Mouse (Mus musculus) cerebellum, adult 2 months (tissue): ENCODE data around the gene Il31. TPM values are rescaled to one million over a fixed set of nuclear protein-coding genes. Genes with fewer than 3 reads are reported as not detected.
A peak's percentile ranks its signal among the peaks of the same experiment; 100 is the strongest.

Experiments
- DNase-seq, 2 experiments: peaks; one replicate each; pipeline ENCODE4 v3.0.0; 2021
- H3K27ac ChIP-seq: fragments of 200-500 bp; 2 replicates; pipeline ENCODE4 v1.5.1; 2012; ENCODE audit warnings: low read length, control low read depth, inconsistent platforms; ENCODE audit not compliant: insufficient read depth
- H3K27me3 ChIP-seq: fragments of 200-500 bp; 2 replicates; pipeline ENCODE4 v1.6.1; 2012; ENCODE audit warnings: inconsistent platforms, mild to moderate bottlenecking, low read length, moderate library complexity; ENCODE audit not compliant: control insufficient read depth, insufficient read depth
- H3K4me1 ChIP-seq: fragments of 200-500 bp; 2 replicates; pipeline ENCODE4 v1.6.1; 2011; ENCODE audit warnings: low read length; ENCODE audit not compliant: control insufficient read depth, insufficient read depth
- H3K4me3 ChIP-seq: fragments of 200-500 bp; replicated peaks from 2 replicates; pipeline ENCODE3; 2011; ENCODE audit warnings: mild to moderate bottlenecking, low read depth, low read length, control low read depth; ENCODE audit not compliant: insufficient read depth
- CTCF ChIP-seq: fragments of 200-500 bp; IDR thresholded peaks from 2 replicates; pipeline ENCODE4 v1.5.1; 2011; ENCODE audit warnings: low read depth, mild to moderate bottlenecking, control low read depth, low read length, moderate library complexity, borderline replicate concordance; ENCODE audit not compliant: insufficient read depth
- POLR2A ChIP-seq: fragments of 200-500 bp; IDR thresholded peaks from 2 replicates; pipeline ENCODE4 v1.6.1; 2011; ENCODE audit warnings: low read length, control low read depth, borderline replicate concordance; ENCODE audit not compliant: insufficient read depth
- WGBS: fragments of 180-500 bp; shearing (Covaris S2); methylation state at CpG from one replicate; pipeline ENCODE4 v1.1.7; 2018; 5-methylcytosine and 5-hydroxymethylcytosine counted together
- polyA plus RNA-seq: library from polyadenylated mRNA; depleted of rRNA; stranded (reverse); fragments of >200 nt; gene quantifications from 2 replicates; pipeline ENCODE4 v1.2.3, GENCODE M21; 2012; rRNA removed

Gene Il31
- polyA plus RNA-seq, 1 experiment = not detected

DNA sequence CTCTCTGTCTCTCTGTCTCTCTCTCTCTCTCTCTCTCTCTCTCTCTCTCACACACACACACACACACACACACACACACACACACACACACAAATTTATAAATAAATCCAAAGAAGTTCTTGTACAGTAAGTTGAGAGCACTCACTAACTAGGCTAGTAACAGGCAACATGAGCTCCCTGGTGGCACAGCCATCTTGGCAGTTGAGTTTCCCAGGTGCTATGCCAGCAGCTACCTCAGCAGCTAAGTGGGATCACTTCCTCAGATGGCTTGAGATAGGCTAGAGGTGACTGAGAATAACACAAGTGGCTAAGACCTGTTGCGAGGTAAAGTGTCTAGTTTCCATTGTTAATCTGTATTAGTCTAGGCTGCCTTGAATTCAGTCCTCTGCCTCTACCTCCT is 50.0 kb downstream of the Il31 start:
- 69% methylated on average over 1 of the region's 1 CpGs for WGBS
- no peak for TF ChIP-seq CTCF
- TF ChIP-seq POLR2A = no peak
- Histone ChIP-seq H3K4me1 (peaks cover 7% of the 10 kb centered on the region), H3K27me3 (no peaks in the 10 kb centered on the region), H3K27ac (no peak overlapping the region), H3K4me3 (no peak overlapping the region)
- DNase-seq = no peak

- whole genome bisulfite sequencing = 90% methylated on average over 3 of the region's 3 CpGs
These were observed 50.9 kb downstream of the Il31 start for GRCm38 (mm10) chr5:123438381-123438780.

GRCm38 (mm10) chr5:123436780-123437175 is 52.5 kb downstream of the Il31 start:
- H3K4me1 ChIP-seq = peaks cover 12% of the 10 kb centered on the region
- no peaks in the 10 kb centered on the region for H3K27me3 ChIP-seq
- H3K27ac ChIP-seq = no peak overlapping the region
- no peak for TF ChIP-seq POLR2A
- TF ChIP-seq CTCF = peak; percentile 33; the same call in 1 of the 2 replicates
- 12% methylated on average over 4 of the region's 4 CpGs for WGBS
- no peak overlapping the region for H3K4me3 ChIP-seq
- DNase-seq = peak; percentile 57 to 59

More at GRCm38 (mm10) chr5:123438381-123438780, 50.9 kb downstream of the Il31 start:
- H3K4me3 ChIP-seq = no peak overlapping the region
- H3K27ac ChIP-seq = no peak overlapping the region
- H3K27me3 ChIP-seq = no peaks in the 10 kb centered on the region
- no peak for TF ChIP-seq CTCF
- DNase-seq = no peak
- H3K4me1 ChIP-seq = peaks cover 7% of the 10 kb centered on the region

- 35% methylated on average over 8 of the region's 8 CpGs for WGBS
These were observed 53.1 kb downstream of the Il31 start for GRCm38 (mm10) chr5:123436071-123436779.

DNA sequence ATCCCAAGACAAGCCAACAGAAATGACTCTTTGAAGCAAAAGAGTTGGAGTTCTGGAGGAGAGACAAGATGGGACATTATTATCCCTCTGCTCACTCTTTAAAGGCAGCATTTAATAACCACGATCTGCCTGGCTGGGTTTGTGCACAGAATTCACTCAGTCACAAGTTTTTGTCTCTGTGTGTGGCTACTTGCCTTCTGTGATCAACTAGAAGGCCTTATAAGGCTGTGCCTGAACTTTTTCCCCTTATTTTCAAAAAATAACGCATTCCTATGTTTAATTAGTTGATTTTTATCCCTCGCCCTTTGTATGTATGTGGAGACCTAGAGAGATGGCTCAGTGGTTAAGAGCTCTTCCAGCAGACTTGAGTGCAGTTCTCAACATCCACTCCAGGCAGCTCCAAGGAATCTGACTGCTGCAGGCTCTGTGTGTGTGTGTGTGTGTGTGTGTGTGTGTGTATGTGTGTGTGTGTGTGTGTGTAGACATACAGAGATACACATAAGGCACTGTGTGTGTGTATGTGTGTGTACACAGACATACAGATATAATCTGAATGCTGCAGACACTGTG is 56.9 kb downstream of the Il31 start:
- DNase-seq = no peak
- Histone ChIP-seq H3K27ac (no peak overlapping the region), H3K4me3 (no peak overlapping the region), H3K27me3 (no peaks in the 10 kb centered on the region), H3K4me1 (peaks cover 16% of the 10 kb centered on the region)
- TF ChIP-seq CTCF = no peak
- no peak for TF ChIP-seq POLR2A
- 23% methylated on average over 3 of the region's 3 CpGs for WGBS

More at GRCm38 (mm10) chr5:123436071-123436779, 53.1 kb downstream of the Il31 start:
- Histone ChIP-seq H3K4me1 (peaks cover 18% of the 10 kb centered on the region), H3K4me3 (no peak overlapping the region), H3K27ac (no peak overlapping the region), H3K27me3 (no peaks in the 10 kb centered on the region)
- no peak for DNase-seq
- TF ChIP-seq POLR2A (no peak), CTCF (peak; percentile 28; the same call in 1 of the 2 replicates)

- DNase-seq = peak; percentile 64 to 74
- H3K27me3 ChIP-seq = no peaks in the 10 kb centered on the region
- no peak for TF ChIP-seq CTCF
- H3K4me1 ChIP-seq = peaks cover 16% of the 10 kb centered on the region
- WGBS = 26% methylated on average over 13 of the region's 13 CpGs
- no peak overlapping the region for H3K4me3 ChIP-seq
- no peak overlapping the region for H3K27ac ChIP-seq
These were observed 57.6 kb downstream of the Il31 start for GRCm38 (mm10) chr5:123431524-123432304.

Other genes starting within 250 kb of the Il31 start
- 1.3 and 1.6 TPM in 2 replicates for gene Wdr66, start 237.4 kb downstream of the Il31 start, polyA plus RNA-seq
- 28.9 and 29.4 TPM in 2 replicates for gene Bcl7a, start 145.7 kb downstream of the Il31 start, polyA plus RNA-seq
- gene Mlxip, start 94.7 kb downstream of the Il31 start, polyA plus RNA-seq = 21.7 and 24.2 TPM in 2 replicates
- 0.07 and 0.40 TPM in 2 replicates for gene Lrrc43, start 184 bp downstream of the Il31 start, polyA plus RNA-seq
- gene B3gnt4, start 21.0 kb upstream of the Il31 start, polyA plus RNA-seq = 0.90 and 1.0 TPM in 2 replicates
- 76.3 and 77.9 TPM in 2 replicates for gene Diablo, start 34.7 kb upstream of the Il31 start, polyA plus RNA-seq
- gene Gm49027, start 36.0 kb upstream of the Il31 start, polyA plus RNA-seq = 5.6 and 6.2 TPM in 2 replicates
- gene Vps33a, start 83.5 kb upstream of the Il31 start, polyA plus RNA-seq = 49.7 and 54.1 TPM in 2 replicates
- 117 and 128 TPM in 2 replicates for gene Clip1, start 195.1 kb upstream of the Il31 start, polyA plus RNA-seq
- 60.4 and 63.5 TPM in 2 replicates for gene Zcchc8, start 231.6 kb upstream of the Il31 start, polyA plus RNA-seq